Mouse (Mus musculus): ENCODE measurements around the gene Vac14. TPM values are rescaled to one million over a fixed set of nuclear protein-coding genes. Genes with fewer than 3 reads are reported as not detected.

Vac14 gene
- polyA plus RNA-seq, 1 experiment from 2014 or later = 32.0 TPM

- no peak for ATAC-seq (replicated peaks)
- H3K9me3 ChIP-seq = no peaks in the 10 kb centered on the region
- H3K4me1 ChIP-seq = peaks cover 22% of the 10 kb centered on the region
- no peak overlapping the region for H3K9ac ChIP-seq
- H3K4me3 ChIP-seq = no peak overlapping the region
- H3K36me3 ChIP-seq (replicated peaks) = peaks cover 5% of the 10 kb centered on the region; the same call in 1 of the 2 replicates
- no peaks in the 10 kb centered on the region for H3K27me3 ChIP-seq (replicated peaks)
- H3K27ac ChIP-seq = no peak overlapping the region
- no peak overlapping the region for H3K4me2 ChIP-seq
- 81% methylated on average over 13 of the region's 13 CpGs for WGBS
Measured at GRCm38 (mm10) chr8:110711271-110711934, 93.0 kb downstream of the Vac14 start.

GRCm38 (mm10) chr8:110713073-110713472 is 94.7 kb downstream of the Vac14 start:
- peaks cover 5% of the 10 kb centered on the region; the same call in 1 of the 2 replicates for H3K36me3 ChIP-seq (replicated peaks)
- no peak overlapping the region for H3K4me3 ChIP-seq
- ATAC-seq (replicated peaks) = no peak
- peaks cover 27% of the 10 kb centered on the region for H3K4me1 ChIP-seq
- H3K27me3 ChIP-seq (replicated peaks) = no peaks in the 10 kb centered on the region
- no peak overlapping the region for H3K9ac ChIP-seq
- H3K9me3 ChIP-seq = no peaks in the 10 kb centered on the region
- 95% methylated on average over 7 of the region's 7 CpGs for WGBS
- H3K4me2 ChIP-seq = no peak overlapping the region
- no peak overlapping the region for H3K27ac ChIP-seq

- Histone ChIP-seq H3K36me3 (replicated peaks) (peaks cover 5% of the 10 kb centered on the region; the same call in 1 of the 2 replicates), H3K4me2 (no peak overlapping the region), H3K27ac (peak overlapping the region; percentile 70), H3K9ac (no peak overlapping the region), H3K27me3 (replicated peaks) (no peaks in the 10 kb centered on the region), H3K4me3 (no peak overlapping the region), H3K9me3 (no peaks in the 10 kb centered on the region), H3K4me1 (peaks cover 40% of the 10 kb centered on the region)
- WGBS = 58% methylated on average over 15 of the region's 15 CpGs
- no peak for ATAC-seq (replicated peaks)
Measured at GRCm38 (mm10) chr8:110714827-110715519, 96.6 kb downstream of the Vac14 start.

GRCm38 (mm10) chr8:110716075-110716474 is 97.7 kb downstream of the Vac14 start:
- 26% methylated on average over 4 of the region's 4 CpGs for WGBS
- Histone ChIP-seq H3K9ac (no peak overlapping the region), H3K4me2 (no peak overlapping the region), H3K4me3 (no peak overlapping the region), H3K9me3 (no peaks in the 10 kb centered on the region), H3K4me1 (peaks cover 49% of the 10 kb centered on the region), H3K27me3 (replicated peaks) (no peaks in the 10 kb centered on the region), H3K27ac (peak overlapping the region; percentile 70), H3K36me3 (replicated peaks) (no peaks in the 10 kb centered on the region; the same call in 1 of the 2 replicates)
- peak; percentile 45; the same call in 1 of the 2 replicates for ATAC-seq (replicated peaks)

- no peaks in the 10 kb centered on the region for H3K9me3 ChIP-seq
- 78% methylated on average over 7 of the region's 7 CpGs for WGBS
- no peaks in the 10 kb centered on the region for H3K27me3 ChIP-seq (replicated peaks)
- no peaks in the 10 kb centered on the region for H3K36me3 ChIP-seq (replicated peaks)
- ATAC-seq (replicated peaks) = no peak
- H3K4me2 ChIP-seq = no peak overlapping the region
- no peak overlapping the region for H3K9ac ChIP-seq
- 0 out of 2 replicates have a peak overlapping the region, but pooled peaks have one; percentile 22 for H3K27ac ChIP-seq
- no peak overlapping the region for H3K4me3 ChIP-seq
- H3K4me1 ChIP-seq = peaks cover 49% of the 10 kb centered on the region
Measured at GRCm38 (mm10) chr8:110717131-110717530, 98.7 kb downstream of the Vac14 start.

GRCm38 (mm10) chr8:110718209-110718968 is 100.0 kb downstream of the Vac14 start:
- Histone ChIP-seq H3K27me3 (replicated peaks) (no peaks in the 10 kb centered on the region), H3K36me3 (replicated peaks) (no peaks in the 10 kb centered on the region), H3K4me3 (no peak overlapping the region), H3K27ac (no peak overlapping the region), H3K4me1 (peaks cover 60% of the 10 kb centered on the region), H3K9ac (no peak overlapping the region), H3K4me2 (no peak overlapping the region), H3K9me3 (no peaks in the 10 kb centered on the region)
- no peak for ATAC-seq (replicated peaks)
- 89% methylated on average over 8 of the region's 8 CpGs for WGBS

GRCm38 (mm10) chr8:110718969-110719670 is 100.7 kb downstream of the Vac14 start:
- H3K4me1 ChIP-seq = peaks cover 68% of the 10 kb centered on the region
- 50% methylated on average over 12 of the region's 12 CpGs for WGBS
- no peaks in the 10 kb centered on the region for H3K27me3 ChIP-seq (replicated peaks)
- H3K27ac ChIP-seq = 0 out of 2 replicates have a peak overlapping the region, but pooled peaks have one; percentile 9
- H3K36me3 ChIP-seq (replicated peaks) = no peaks in the 10 kb centered on the region
- no peak overlapping the region for H3K4me2 ChIP-seq
- no peaks in the 10 kb centered on the region for H3K9me3 ChIP-seq
- no peak overlapping the region for H3K9ac ChIP-seq
- ATAC-seq (replicated peaks) = no peak
- no peak overlapping the region for H3K4me3 ChIP-seq

GRCm38 (mm10) chr8:110719898-110720653 is 101.7 kb downstream of the Vac14 start:
- peak overlapping the region; percentile 81 for H3K4me3 ChIP-seq
- H3K27ac ChIP-seq = peak overlapping the region; percentile 94
- H3K36me3 ChIP-seq (replicated peaks) = no peaks in the 10 kb centered on the region
- H3K9ac ChIP-seq = peak overlapping the region; percentile 95
- H3K27me3 ChIP-seq (replicated peaks) = no peaks in the 10 kb centered on the region
- H3K4me2 ChIP-seq = peak overlapping the region; percentile 74
- ATAC-seq (replicated peaks) = no peak
- no peaks in the 10 kb centered on the region for H3K9me3 ChIP-seq
- H3K4me1 ChIP-seq = peaks cover 69% of the 10 kb centered on the region
- 50% methylated on average over 6 of the region's 6 CpGs for WGBS

GRCm38 (mm10) chr8:110720685-110721598 is 102.6 kb downstream of the Vac14 start, which contains the start of gene Mtss1l:
Gene Mtss1l (plus strand): TSS chr8:110721476.
- Histone ChIP-seq H3K4me2 (peak within 1 kb of the TSS; percentile 74), H3K9ac (peak within 1 kb of the TSS; percentile 95), H3K4me3 (peak within 1 kb of the TSS; percentile 81), H3K9me3 (no peaks in the 10 kb centered on the region), H3K27ac (peak within 1 kb of the TSS; percentile 94), H3K27me3 (replicated peaks) (no peaks in the 10 kb centered on the region), H3K36me3 (replicated peaks) (no peaks in the 10 kb centered on the region), H3K4me1 (peaks cover 69% of the 10 kb centered on the region)
- 4% methylated on average over 52 of the region's 75 CpGs for WGBS
- peak; percentile 77 for ATAC-seq (replicated peaks)

GRCm38 (mm10) chr8:110721606-110722413 is 103.4 kb downstream of the Vac14 start:
- peak; percentile 63 for ATAC-seq (replicated peaks)
- WGBS = 1% methylated on average over 34 of the region's 59 CpGs

More at GRCm38 (mm10) chr8:110721606-110722413, 103.4 kb downstream of the Vac14 start:
- H3K27me3 ChIP-seq (replicated peaks) = no peaks in the 10 kb centered on the region
- peak overlapping the region; percentile 81 for H3K4me3 ChIP-seq
- peak overlapping the region; percentile 74 for H3K4me2 ChIP-seq
- peaks cover 67% of the 10 kb centered on the region for H3K4me1 ChIP-seq
- no peaks in the 10 kb centered on the region for H3K36me3 ChIP-seq (replicated peaks)
- peak overlapping the region; percentile 95 for H3K9ac ChIP-seq
- peak overlapping the region; percentile 94 for H3K27ac ChIP-seq
- no peaks in the 10 kb centered on the region for H3K9me3 ChIP-seq
